Mouse (Mus musculus): Measurements from ENCODE around the gene Tmem222. TPM values are rescaled to one million over a fixed set of nuclear protein-coding genes. Genes with fewer than 3 reads are reported as not detected.

The Tmem222 gene
- 10 to 100 TPM; 36.4 to 36.7 TPM for total RNA-seq (2023)

GRCm38 (mm10) chr4:133277104-133278026 lies at the start of gene Tmem222:
Gene Tmem222 (minus strand): TSS chr4:133277792.

GRCm38 (mm10) chr4:133262882-133263281 lies 14.7 kb downstream of the Tmem222 start, which contains the start of gene Sytl1:
Gene Sytl1 (minus strand): TSS chr4:133263113.

GRCm38 (mm10) chr4:133240490-133240921 lies 37.1 kb downstream of the Tmem222 start, which contains the start of gene Map3k6:
Gene Map3k6 (plus strand): TSS chr4:133240818.

Other genes with a start within 250 kb of the Tmem222 start
- 100 to 1,000 TPM; 277 to 285 TPM for gene Wasf2, start 147.3 kb downstream of the Tmem222 start, total RNA-seq (2023)
- not detected for gene Cd164l2, start 65.7 kb downstream of the Tmem222 start, total RNA-seq (2023)
- gene Gpr3, start 65.3 kb downstream of the Tmem222 start, total RNA-seq (2023), result under 1 TPM in 1 of 2 experiments, not detected in 1; 0.80 TPM
- 1 to 10 TPM; 5.3 to 6.1 TPM for gene Map3k6, start 37.0 kb downstream of the Tmem222 start, total RNA-seq (2023)
- gene Sytl1, start 14.7 kb downstream of the Tmem222 start, total RNA-seq (2023), result 10 to 100 TPM; 30.6 to 44.3 TPM
- 10 to 100 TPM; 62.0 to 62.6 TPM for gene Wdtc1, start 75.7 kb upstream of the Tmem222 start, total RNA-seq (2023)
- 10 to 100 TPM; 62.2 to 66.0 TPM for gene Slc9a1, start 91.9 kb upstream of the Tmem222 start, total RNA-seq (2023)
- gene Tent5b, start 202.3 kb upstream of the Tmem222 start, total RNA-seq (2023), result not detected
- not detected for gene Trnp1, start 220.8 kb upstream of the Tmem222 start, total RNA-seq (2023)
- not detected for gene Kdf1, start 241.2 kb upstream of the Tmem222 start, total RNA-seq (2023)

All from neutrophil, adult 59 days (primary cell).